Mouse (Mus musculus) Patski (cell line): ENCODE measurements around the gene Myh10. TPM values are rescaled to one million over a fixed set of nuclear protein-coding genes. Genes with fewer than 3 reads are reported as not detected.

Source experiments
- ATAC-seq: fragments of 100-300 bp; one replicate; pipeline ENCODE4 v1.8.0; 2021
- CTCF ChIA-PET: fragments of 350-600 bp; sonication (Branson Sonifier 250); formaldehyde crosslinking; loops from one replicate; lab custom pipeline; 2022; ENCODE audit warnings: inconsistent platforms; lab: Charles Lee
- POLR2A ChIA-PET: fragments of 350-600 bp; sonication (Branson Sonifier 250); formaldehyde crosslinking; loops from one replicate; lab custom pipeline; 2022; ENCODE audit warnings: antibody characterized with exemption, inconsistent platforms; lab: Charles Lee
- DNase-seq: peaks from one replicate; pipeline ENCODE4 v3.0.0-alpha.2; 2011; ENCODE audit warnings: low read depth, low spot score
- H3K27me3 ChIP-seq: fragments of 371-371 bp; one replicate; pipeline ENCODE4 v1.5.1; 2021
- CTCF ChIP-seq: fragments of 100-300 bp; IDR thresholded peaks from one replicate; pipeline ENCODE4 v1.5.1; 2021
- in situ Hi-C: fragments of 300-500 bp; cut with MboI; formaldehyde crosslinking; loops from 3 replicates; pipeline ENCODE4 v1.11.1; 2018; ENCODE audit warnings: low pct_unique_long_range_greater_than_20kb, mixed read lengths
- polyA plus RNA-seq: library from polyadenylated mRNA; unstranded; gene quantifications from one replicate; pipeline ENCODE4 v1.2.3, GENCODE M21; 2021

The Myh10 gene
- polyA plus RNA-seq, 1 experiment from 2014 or later, result 113 TPM

DNA sequence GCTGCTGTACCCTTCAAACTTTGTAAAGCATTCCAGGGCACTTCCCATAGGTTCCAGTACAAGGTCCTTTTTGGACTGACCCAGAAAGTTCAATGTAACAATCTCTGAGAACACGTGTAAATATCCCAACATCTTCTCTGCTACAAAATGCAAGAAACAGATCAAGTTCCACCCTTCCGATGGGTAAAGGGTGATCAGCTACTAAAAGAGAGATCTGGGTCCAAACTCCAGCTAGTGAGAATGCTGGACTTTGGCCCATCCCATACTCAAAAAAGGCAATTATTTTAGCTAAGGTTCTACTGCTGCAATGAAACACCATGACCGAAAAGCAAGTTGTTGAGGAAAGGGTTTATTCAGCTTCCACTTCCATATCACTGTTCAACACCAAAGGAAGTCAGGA, 163.3 kb downstream of the Myh10 start:
- CTCF ChIA-PET, result interaction anchor here (3.9 kb wide), 1 partner anchor 20 kb away, joined by 22 read pairs; no protein-coding TSS in a partner anchor
- in situ Hi-C loops, result no loop called here
- no peak for TF ChIP-seq CTCF
- ATAC-seq, result no peak
- POLR2A ChIA-PET, result interaction anchor here (1.0 to 1.5 kb wide), 3 partner anchors 10 to 20 kb away, joined by 3 to 7 read pairs (median 4); no protein-coding TSS in a partner anchor
- H3K27me3 ChIP-seq, result no peaks in the 10 kb centered on the region
- DNase-seq, result no peak

DNA sequence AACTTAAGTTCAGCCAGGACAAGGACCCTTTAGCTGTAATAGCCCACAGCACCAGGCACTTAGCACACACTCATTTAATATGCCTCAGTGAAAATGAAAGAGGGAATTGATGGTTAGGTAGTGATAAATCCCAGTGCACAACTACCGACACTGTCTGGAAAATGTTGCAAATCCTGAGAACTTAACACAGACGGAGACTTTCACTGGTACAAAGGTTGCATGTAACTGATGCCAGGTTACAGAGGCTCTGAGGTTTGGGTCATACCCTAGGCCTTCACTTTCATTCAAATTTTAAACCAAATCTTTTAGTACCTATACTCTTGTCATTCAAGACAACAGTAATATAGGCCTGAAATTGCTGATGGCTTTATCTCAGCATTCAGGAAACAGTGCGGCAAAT, 166.0 kb downstream of the Myh10 start:
- in situ Hi-C loops, result no loop called here
- CTCF ChIA-PET, result interaction anchor here (1.2 kb wide), 1 partner anchor 14 kb away, joined by 3 read pairs; no protein-coding TSS in a partner anchor
- ATAC-seq (no peak), DNase-seq (no peak)
- POLR2A ChIA-PET, result no interaction called here
- TF ChIP-seq CTCF, result no peak
- no peaks in the 10 kb centered on the region for H3K27me3 ChIP-seq

GRCm38 (mm10) chr11:68859943-68860593, 168.7 kb downstream of the Myh10 start:
- CTCF ChIA-PET, result interaction anchor here (1.0 to 1.5 kb wide), 3 partner anchors 10 to 15 kb away, joined by 3 to 4 read pairs (median 4); partner anchors contain the start of gene Ndel1
- DNase-seq, result no peak
- H3K27me3 ChIP-seq, result no peaks in the 10 kb centered on the region
- TF ChIP-seq CTCF, result no peak
- peak; percentile 63 for ATAC-seq
- POLR2A ChIA-PET, result interaction anchor here (0.8 kb wide), 1 partner anchor 12 kb away, joined by 3 read pairs; the partner anchor contains the start of gene Ndel1
- in situ Hi-C loops, result no loop called here

DNA sequence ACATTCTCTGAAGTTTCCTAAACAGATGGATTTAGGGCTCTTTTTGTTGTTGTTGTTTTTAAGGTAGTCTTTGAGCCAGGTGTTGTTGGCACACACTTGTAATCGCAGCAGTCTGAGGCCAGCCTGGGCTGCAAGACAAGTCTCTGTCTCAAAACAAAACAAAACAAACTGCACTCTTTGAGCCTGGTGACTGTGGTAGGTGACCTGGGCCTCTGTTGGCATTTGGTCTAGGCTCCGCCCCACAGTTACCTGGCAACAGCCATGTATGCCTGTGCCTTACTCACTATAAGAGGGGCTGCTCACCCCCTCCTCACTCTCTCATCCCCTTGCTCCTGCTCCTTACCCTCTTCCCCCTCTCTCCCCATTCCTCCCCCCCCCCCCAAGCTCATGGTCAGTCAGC, 170.9 kb downstream of the Myh10 start:
- ChIA-PET POLR2A (no interaction called here), CTCF (no interaction called here)
- ATAC-seq (no peak), DNase-seq (no peak)
- H3K27me3 ChIP-seq, result no peaks in the 10 kb centered on the region
- in situ Hi-C loops, result no loop called here
- TF ChIP-seq CTCF, result no peak

DNA sequence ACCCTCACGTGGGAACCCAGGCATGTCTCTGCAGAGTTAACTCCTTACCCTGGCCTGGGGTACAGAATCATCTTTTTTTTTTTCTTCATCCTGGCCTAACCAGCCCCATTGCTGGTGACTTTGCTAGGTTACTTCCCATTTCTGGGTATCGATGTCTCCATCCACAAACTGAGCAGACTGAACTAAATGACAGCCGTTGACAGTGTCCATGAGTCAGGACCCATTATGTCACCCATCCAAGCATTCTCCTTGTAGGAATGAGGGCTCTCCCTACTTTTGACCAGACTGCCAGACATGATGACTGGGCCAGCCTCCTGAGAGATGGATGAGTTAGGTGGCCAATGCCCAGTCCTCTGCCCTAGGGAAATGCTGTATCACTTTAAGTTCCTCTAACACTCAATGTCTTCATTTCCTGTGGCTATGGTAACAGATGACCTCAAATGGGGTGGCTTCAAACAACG, 172.3 kb downstream of the Myh10 start:
- CTCF ChIA-PET, result interaction anchor here (1.1 kb wide), 1 partner anchor 11 kb away, joined by 3 read pairs; no protein-coding TSS in a partner anchor
- no peak for TF ChIP-seq CTCF
- ATAC-seq (no peak), DNase-seq (no peak)
- POLR2A ChIA-PET, result no interaction called here
- in situ Hi-C loops, result no loop called here
- no peaks in the 10 kb centered on the region for H3K27me3 ChIP-seq

DNA sequence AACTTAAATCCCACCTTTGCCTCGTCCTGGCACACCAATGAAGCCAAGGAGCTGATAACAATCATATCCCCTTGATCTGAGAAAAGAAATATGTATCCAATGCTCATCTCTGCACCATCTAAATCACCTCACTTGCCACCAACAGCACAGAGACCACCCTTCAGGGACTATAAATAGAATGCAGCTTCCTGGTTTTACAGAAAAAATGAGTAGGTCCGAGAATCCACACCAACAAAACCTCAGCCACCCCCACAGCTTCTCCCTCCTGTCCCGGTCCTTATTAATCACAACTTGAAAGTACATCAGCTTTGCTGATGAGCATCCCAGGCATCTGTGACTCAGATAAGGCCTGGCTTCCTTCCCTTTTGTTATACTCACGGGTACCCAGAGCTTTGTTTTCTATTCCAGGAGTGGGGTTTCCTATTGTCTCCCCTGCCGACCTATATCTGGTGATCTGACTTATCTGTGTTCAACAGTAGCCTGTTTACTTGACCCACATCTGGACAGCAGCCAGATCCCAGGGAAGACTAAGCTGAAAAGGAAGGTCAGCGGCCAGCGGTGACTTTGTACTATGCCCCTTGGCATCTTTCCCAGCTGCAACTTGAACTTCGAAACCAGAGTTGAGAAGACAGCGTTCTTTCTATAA, 173.3 kb downstream of the Myh10 start:
- in situ Hi-C loops, result no loop called here
- ATAC-seq (no peak), DNase-seq (no peak)
- TF ChIP-seq CTCF, result no peak
- ChIA-PET POLR2A (interaction anchor here (0.6 to 1.5 kb wide), 3 partner anchors 10 to 13 kb away, joined by 3 to 7 read pairs (median 7); no protein-coding TSS in a partner anchor), CTCF (interaction anchor here (1.0 to 2.4 kb wide), 3 partner anchors 10 to 22 kb away, joined by 3 to 8 read pairs (median 4); no protein-coding TSS in a partner anchor)
- no peaks in the 10 kb centered on the region for H3K27me3 ChIP-seq

Other genes with a start within 250 kb of the Myh10 start
- 1.5 TPM for gene Pik3r6, start 188.5 kb upstream of the Myh10 start, polyA plus RNA-seq
- 0.08 TPM for gene Mfsd6l, start 135.4 kb upstream of the Myh10 start, polyA plus RNA-seq
- not detected for gene Ccdc42, start 104.5 kb upstream of the Myh10 start, polyA plus RNA-seq
- 70.3 TPM for gene Ndel1, start 180.3 kb downstream of the Myh10 start, polyA plus RNA-seq
- gene Rnf222, start 197.0 kb downstream of the Myh10 start, polyA plus RNA-seq, result not detected
- gene Rpl26, start 210.0 kb downstream of the Myh10 start, polyA plus RNA-seq, result 909 TPM
- gene Odf4, start 235.5 kb downstream of the Myh10 start, polyA plus RNA-seq, result not detected